Mouse (Mus musculus) cerebellum, adult 2 months (tissue): ENCODE data around the gene Soga3. TPM values are rescaled to one million over a fixed set of nuclear protein-coding genes. Genes with fewer than 3 reads are reported as not detected.

Source experiments
- DNase-seq, 2 experiments: peaks; one replicate each; pipeline ENCODE4 v3.0.0; 2021
- H3K27ac ChIP-seq: fragments of 200-500 bp; 2 replicates; pipeline ENCODE4 v1.5.1; 2012; ENCODE audit warnings: low read length, control low read depth, inconsistent platforms; ENCODE audit not compliant: insufficient read depth
- H3K27me3 ChIP-seq: fragments of 200-500 bp; 2 replicates; pipeline ENCODE4 v1.6.1; 2012; ENCODE audit warnings: inconsistent platforms, mild to moderate bottlenecking, low read length, moderate library complexity; ENCODE audit not compliant: control insufficient read depth, insufficient read depth
- H3K4me1 ChIP-seq: fragments of 200-500 bp; 2 replicates; pipeline ENCODE4 v1.6.1; 2011; ENCODE audit warnings: low read length; ENCODE audit not compliant: control insufficient read depth, insufficient read depth
- H3K4me3 ChIP-seq: fragments of 200-500 bp; replicated peaks from 2 replicates; pipeline ENCODE3; 2011; ENCODE audit warnings: mild to moderate bottlenecking, low read depth, low read length, control low read depth; ENCODE audit not compliant: insufficient read depth
- CTCF ChIP-seq: fragments of 200-500 bp; IDR thresholded peaks from 2 replicates; pipeline ENCODE4 v1.5.1; 2011; ENCODE audit warnings: low read depth, mild to moderate bottlenecking, control low read depth, low read length, moderate library complexity, borderline replicate concordance; ENCODE audit not compliant: insufficient read depth
- POLR2A ChIP-seq: fragments of 200-500 bp; IDR thresholded peaks from 2 replicates; pipeline ENCODE4 v1.6.1; 2011; ENCODE audit warnings: low read length, control low read depth, borderline replicate concordance; ENCODE audit not compliant: insufficient read depth
- WGBS: fragments of 180-500 bp; shearing (Covaris S2); methylation state at CpG from one replicate; pipeline ENCODE4 v1.1.7; 2018; 5-methylcytosine and 5-hydroxymethylcytosine counted together
- polyA plus RNA-seq: library from polyadenylated mRNA; depleted of rRNA; stranded (reverse); fragments of >200 nt; gene quantifications from 2 replicates; pipeline ENCODE4 v1.2.3, GENCODE M21; 2012

Gene Soga3
- polyA plus RNA-seq, 1 experiment: 37.3 TPM

DNA sequence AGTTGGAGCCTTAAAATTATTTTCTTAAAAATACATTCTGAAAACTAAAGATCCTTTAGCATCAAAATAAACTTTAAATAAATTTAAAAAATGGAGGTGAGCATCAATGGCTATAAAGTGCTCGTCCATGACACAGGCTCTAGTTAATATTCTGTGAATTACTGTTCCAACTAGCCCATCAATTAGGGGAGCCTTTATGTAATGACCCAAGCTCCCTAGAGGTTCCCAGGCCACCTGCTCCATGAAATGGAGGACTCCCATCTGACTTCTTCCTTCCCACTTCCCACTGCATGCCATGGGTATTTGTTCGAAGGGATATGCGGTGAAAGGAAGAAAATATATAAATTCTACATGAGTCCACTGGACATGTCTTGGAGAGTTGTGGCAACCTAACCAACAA, 36.6 kb downstream of the Soga3 start:
- no peak for DNase-seq
- Histone ChIP-seq H3K4me1 (peaks cover 5% of the 10 kb centered on the region; the same call in 1 of the 2 replicates), H3K27ac (no peak overlapping the region), H3K27me3 (no peaks in the 10 kb centered on the region), H3K4me3 (no peak overlapping the region)
- 78% methylated on average over 3 of the region's 3 CpGs for WGBS
- TF ChIP-seq CTCF: no peak
- TF ChIP-seq POLR2A: no peak

- DNase-seq: no peak
- H3K4me1 ChIP-seq: no peaks in the 10 kb centered on the region
- no peak for TF ChIP-seq CTCF
- no peak for TF ChIP-seq POLR2A
- 83% methylated on average over 2 of the region's 2 CpGs for WGBS
- no peaks in the 10 kb centered on the region for H3K27me3 ChIP-seq
- H3K4me3 ChIP-seq: no peak overlapping the region
- H3K27ac ChIP-seq: no peak overlapping the region
Observed at GRCm38 (mm10) chr10:29181046-29181445, 37.4 kb downstream of the Soga3 start.

GRCm38 (mm10) chr10:29193769-29194168, 50.1 kb downstream of the Soga3 start:
- Histone ChIP-seq H3K27me3 (no peaks in the 10 kb centered on the region), H3K4me3 (no peak overlapping the region), H3K27ac (no peak overlapping the region), H3K4me1 (no peaks in the 10 kb centered on the region)
- DNase-seq: no peak
- TF ChIP-seq POLR2A (no peak), CTCF (no peak)

DNA sequence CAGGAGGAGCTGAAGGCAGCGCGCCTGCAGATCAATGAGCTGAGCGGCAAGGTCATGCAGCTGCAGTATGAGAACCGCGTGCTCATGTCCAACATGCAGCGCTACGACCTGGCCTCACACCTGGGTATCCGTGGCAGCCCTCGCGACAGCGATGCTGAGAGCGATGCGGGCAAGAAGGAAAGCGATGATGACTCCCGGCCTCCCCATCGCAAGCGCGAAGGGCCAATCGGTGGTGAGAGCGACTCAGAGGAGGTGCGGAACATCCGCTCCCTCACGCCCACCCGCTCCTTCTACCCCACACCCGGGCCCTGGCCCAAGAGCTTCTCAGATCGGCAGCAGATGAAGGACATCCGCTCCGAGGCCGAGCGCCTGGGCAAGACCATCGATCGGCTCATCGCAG, 53.2 kb downstream of the Soga3 start:
- TF ChIP-seq POLR2A: no peak
- no peak for TF ChIP-seq CTCF
- no peaks in the 10 kb centered on the region for H3K27me3 ChIP-seq
- no peak overlapping the region for H3K27ac ChIP-seq
- H3K4me1 ChIP-seq: no peaks in the 10 kb centered on the region
- H3K4me3 ChIP-seq: no peak overlapping the region
- 98% methylated on average over 33 of the region's 33 CpGs for WGBS
- no peak for DNase-seq

DNA sequence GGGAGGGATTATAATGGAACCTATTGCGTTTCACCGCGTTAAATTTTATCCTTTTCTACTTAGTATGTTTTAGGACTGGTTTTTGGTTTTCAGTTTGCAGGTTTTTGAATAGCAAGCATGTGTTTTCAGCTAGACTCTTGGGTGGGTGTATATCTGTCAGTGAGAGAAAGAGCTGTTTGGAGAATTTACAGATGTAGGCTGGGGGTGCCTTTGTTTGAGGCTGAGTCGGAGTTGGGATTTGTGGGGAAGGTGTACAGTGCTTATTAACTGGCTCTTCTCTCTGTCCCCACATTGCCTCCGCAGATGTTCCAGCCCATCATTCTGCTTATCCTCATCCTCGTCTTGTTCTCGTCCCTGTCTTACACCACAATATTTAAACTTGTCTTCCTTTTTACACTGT, 55.0 kb downstream of the Soga3 start, which contains the start of gene Gm49353:
TSS of gene Gm49353 (plus strand) at position 313 of the 400 bp plus-strand sequence.
- Histone ChIP-seq H3K4me3 (no peak within 1 kb of the TSS), H3K27me3 (no peaks in the 10 kb centered on the region), H3K27ac (no peak within 1 kb of the TSS), H3K4me1 (no peaks in the 10 kb centered on the region)
- no peak for TF ChIP-seq POLR2A
- TF ChIP-seq CTCF: no peak
- DNase-seq: no peak
- WGBS: 95% methylated on average over 7 of the region's 7 CpGs

DNA sequence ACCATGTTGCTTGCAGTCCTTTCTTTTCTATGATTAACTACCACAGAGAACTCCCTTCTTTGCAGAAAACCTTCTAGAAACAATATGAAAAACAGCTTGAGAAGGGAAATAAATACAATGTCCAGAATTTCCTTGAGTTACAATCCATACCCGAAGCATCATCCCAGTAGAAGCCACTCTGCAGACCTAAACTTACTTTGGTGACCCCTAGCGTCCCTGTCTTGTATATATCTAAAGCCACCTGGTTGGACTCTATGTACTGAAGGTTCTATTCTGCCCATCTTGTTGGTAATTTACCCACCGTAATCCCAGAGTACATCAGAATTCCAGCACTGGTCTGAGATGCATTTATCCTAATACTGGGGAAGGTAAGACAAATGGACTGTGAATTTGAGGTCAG, 56.2 kb downstream of the Soga3 start:
- Histone ChIP-seq H3K4me3 (no peak overlapping the region), H3K27me3 (no peaks in the 10 kb centered on the region), H3K27ac (no peak overlapping the region), H3K4me1 (no peaks in the 10 kb centered on the region)
- WGBS: 82% methylated on average over 3 of the region's 3 CpGs
- DNase-seq: no peak
- TF ChIP-seq POLR2A: no peak
- no peak for TF ChIP-seq CTCF

- 96% methylated on average over 1 of the region's 1 CpGs for WGBS
- no peak for DNase-seq
- no peak for TF ChIP-seq CTCF
- no peak for TF ChIP-seq POLR2A
Observed at GRCm38 (mm10) chr10:29200609-29201008, 57.0 kb downstream of the Soga3 start.

DNA sequence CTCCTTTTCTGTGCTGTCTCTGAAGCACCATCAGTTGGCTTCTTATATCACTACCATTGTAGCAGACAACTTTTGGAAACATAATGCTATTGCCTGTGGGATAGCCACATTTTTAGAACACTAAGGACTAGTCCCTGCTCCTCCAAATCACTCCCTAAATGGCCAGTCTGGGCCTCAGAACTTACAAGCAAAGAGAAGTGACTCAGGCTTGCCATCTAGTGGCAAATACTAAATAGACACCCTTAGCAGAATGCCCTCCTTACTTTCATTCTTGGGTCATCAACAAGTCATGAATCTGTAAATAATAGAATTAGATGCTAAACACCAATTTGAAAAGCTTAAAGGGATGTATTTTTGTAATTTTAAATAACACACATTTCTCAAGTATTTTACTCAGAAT, 63.1 kb downstream of the Soga3 start:
- TF ChIP-seq CTCF (peak; percentile 55; the same call in 1 of the 2 replicates), POLR2A (no peak)
- Histone ChIP-seq H3K27ac (no peak overlapping the region), H3K4me3 (no peak overlapping the region), H3K4me1 (no peaks in the 10 kb centered on the region), H3K27me3 (no peaks in the 10 kb centered on the region)
- peak in 1 of 2 experiments; percentile 45 for DNase-seq

More at GRCm38 (mm10) chr10:29200609-29201008, 57.0 kb downstream of the Soga3 start:
- no peaks in the 10 kb centered on the region for H3K27me3 ChIP-seq
- H3K4me1 ChIP-seq: no peaks in the 10 kb centered on the region
- H3K27ac ChIP-seq: no peak overlapping the region
- no peak overlapping the region for H3K4me3 ChIP-seq
